Mouse (Mus musculus) neural tube, embryonic 12.5 days (tissue): ENCODE measurements around the gene Pex7. TPM values are rescaled to one million over a fixed set of nuclear protein-coding genes. Genes with fewer than 3 reads are reported as not detected.

Source experiments
- ATAC-seq: fragments of 200-750 bp; cut with Nextera tagmentation; 2 replicates; pipeline ENCODE4 v1.8.0; 2017; ENCODE audit warnings: low read depth, mild to moderate bottlenecking, moderate TSS enrichment, moderate library complexity; ENCODE audit not compliant: low FRiP score
- H3K27ac ChIP-seq: fragments of 300-500 bp; sonication (generic); 2 replicates; pipeline ENCODE4 v1.5.1; 2016
- H3K27me3 ChIP-seq: fragments of 300-500 bp; sonication (generic); replicated peaks from 2 replicates; pipeline ENCODE4 v1.6.1; 2016; ENCODE audit warnings: mild to moderate bottlenecking
- H3K36me3 ChIP-seq: fragments of 300-500 bp; sonication (generic); 2 replicates; pipeline ENCODE4 v1.6.1; 2016; ENCODE audit warnings: mild to moderate bottlenecking
- H3K4me1 ChIP-seq: fragments of 300-500 bp; sonication (generic); 2 replicates; pipeline ENCODE4 v1.6.1; 2016
- H3K4me2 ChIP-seq: fragments of 300-500 bp; sonication (generic); replicated peaks from 2 replicates; pipeline ENCODE4 v1.6.1; 2016; ENCODE audit warnings: mild to moderate bottlenecking
- H3K4me3 ChIP-seq: fragments of 300-500 bp; sonication (generic); 2 replicates; pipeline ENCODE4 v1.5.1; 2016
- H3K9ac ChIP-seq: fragments of 300-500 bp; sonication (generic); 2 replicates; pipeline ENCODE4 v1.6.1; 2016; ENCODE audit warnings: mild to moderate bottlenecking
- H3K9me3 ChIP-seq: fragments of 300-500 bp; sonication (generic); 2 replicates; pipeline ENCODE4 v1.6.1; 2016; ENCODE audit warnings: mild to moderate bottlenecking
- WGBS: fragments of 180-500 bp; shearing (Covaris S2); methylation state at CpG from one replicate; pipeline ENCODE4 v1.1.7; 2016; 5-methylcytosine and 5-hydroxymethylcytosine counted together
- polyA plus RNA-seq: library from polyadenylated mRNA; unstranded; fragments of >200 nt; fragmentation: Nextera tagmentation; extraction: Ambion mirVana; gene quantifications from 2 replicates; pipeline ENCODE4 v1.2.1, GENCODE M21; 2016

Gene Pex7
- polyA plus RNA-seq, 1 experiment from 2014 or later: 26.4 TPM

DNA sequence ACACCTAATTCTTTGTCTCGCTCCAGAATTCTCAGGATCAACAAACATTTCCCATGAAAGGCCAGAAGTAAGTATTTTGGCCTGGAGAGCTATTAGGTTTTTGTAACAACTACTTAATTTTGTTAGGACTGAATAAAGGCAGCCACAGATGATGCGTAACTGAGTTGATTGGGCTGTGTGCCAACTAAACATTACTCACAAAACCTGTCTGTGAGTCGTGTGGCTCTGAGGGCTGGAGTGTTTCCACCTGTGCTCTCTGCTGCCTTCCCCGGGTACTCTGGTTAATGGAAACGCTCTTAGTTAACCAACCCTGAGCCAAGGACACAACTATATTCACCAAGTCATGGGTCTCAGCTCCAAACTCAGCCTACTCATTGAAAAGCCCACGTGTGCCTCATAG, 14.3 kb downstream of the Pex7 start:
- no peaks in the 10 kb centered on the region for H3K9me3 ChIP-seq
- peaks cover under 1% of the 10 kb centered on the region; the same call in 1 of the 2 replicates for H3K36me3 ChIP-seq
- 76% methylated on average over 6 of the region's 6 CpGs for WGBS
- no peaks in the 10 kb centered on the region for H3K27me3 ChIP-seq
- no peak overlapping the region for H3K4me3 ChIP-seq
- no peak for ATAC-seq
- no peaks in the 10 kb centered on the region for H3K4me1 ChIP-seq
- no peak overlapping the region for H3K4me2 ChIP-seq
- no peak overlapping the region for H3K9ac ChIP-seq
- H3K27ac ChIP-seq: no peak overlapping the region

DNA sequence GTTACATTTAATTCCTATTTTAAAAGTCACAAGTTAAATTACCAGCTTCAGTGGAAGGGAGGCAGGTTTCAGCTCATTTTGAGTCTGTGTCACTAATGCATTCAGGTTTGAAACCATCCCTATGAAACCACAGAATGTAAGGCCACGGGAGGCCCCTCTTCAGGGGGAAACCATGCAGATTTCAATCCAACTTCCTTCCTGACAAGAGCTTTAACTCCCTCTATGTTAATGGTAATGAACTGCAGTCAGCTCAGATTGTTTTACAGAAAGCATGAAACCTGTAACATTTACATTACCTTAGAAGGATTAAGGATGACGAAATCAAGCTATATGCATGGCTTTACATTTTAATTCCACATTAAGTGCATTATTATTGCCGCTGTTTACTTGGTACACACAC, 15.8 kb downstream of the Pex7 start:
- WGBS: 46% methylated on average over 3 of the region's 3 CpGs
- no peak for ATAC-seq
- no peak overlapping the region for H3K4me2 ChIP-seq

DNA sequence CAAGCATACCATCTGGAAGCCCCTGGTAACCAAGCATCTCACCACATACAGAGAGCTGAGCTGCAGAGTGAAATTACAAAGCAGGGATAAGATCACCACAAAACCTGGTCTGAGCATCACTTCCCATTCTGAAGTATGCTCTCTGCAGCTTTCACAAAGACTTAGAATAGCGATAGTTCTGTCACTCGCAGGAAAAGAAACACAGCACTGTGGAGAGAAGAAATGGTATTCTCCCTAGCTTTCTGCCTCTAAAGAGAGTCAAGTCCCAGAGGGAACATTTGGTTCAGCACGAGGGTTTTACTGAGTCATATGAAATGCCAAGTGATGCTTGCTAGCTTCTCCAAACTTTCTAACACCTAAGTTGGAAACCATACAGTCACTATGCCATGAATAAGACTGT, 17.6 kb downstream of the Pex7 start:
- ATAC-seq: no peak
- Histone ChIP-seq H3K27me3 (no peaks in the 10 kb centered on the region), H3K9me3 (no peaks in the 10 kb centered on the region), H3K9ac (no peak overlapping the region), H3K4me1 (no peaks in the 10 kb centered on the region), H3K4me3 (no peak overlapping the region), H3K36me3 (no peaks in the 10 kb centered on the region), H3K4me2 (no peak overlapping the region), H3K27ac (no peak overlapping the region)
- 86% methylated on average over 3 of the region's 3 CpGs for WGBS

More for the DNA sequence above, 15.8 kb downstream of the Pex7 start:
- no peak overlapping the region for H3K9ac ChIP-seq
- H3K9me3 ChIP-seq: no peaks in the 10 kb centered on the region
- H3K4me3 ChIP-seq: no peak overlapping the region
- H3K36me3 ChIP-seq: no peaks in the 10 kb centered on the region
- no peaks in the 10 kb centered on the region for H3K27me3 ChIP-seq
- H3K27ac ChIP-seq: no peak overlapping the region
- no peaks in the 10 kb centered on the region for H3K4me1 ChIP-seq

DNA sequence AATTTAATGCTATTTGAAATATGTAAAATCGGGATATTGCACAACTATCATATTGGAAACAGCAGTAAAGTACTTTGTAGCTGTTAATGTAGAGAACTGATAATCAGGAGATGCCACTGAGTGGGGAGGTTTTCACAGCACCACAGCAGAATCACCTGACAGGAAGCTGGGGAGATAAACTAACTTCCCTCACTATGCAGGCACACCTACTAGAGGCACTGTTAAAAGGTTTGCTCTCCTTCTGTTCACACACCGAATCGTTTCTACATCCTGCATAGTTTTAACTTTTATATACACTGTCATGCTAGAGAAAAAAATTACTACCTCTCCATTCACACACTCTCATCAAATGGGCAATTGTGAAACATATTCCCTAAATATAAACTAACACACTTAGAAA, 21.2 kb downstream of the Pex7 start:
- Histone ChIP-seq H3K27ac (no peak overlapping the region), H3K4me3 (no peak overlapping the region), H3K9me3 (no peaks in the 10 kb centered on the region), H3K36me3 (no peaks in the 10 kb centered on the region), H3K4me2 (no peak overlapping the region), H3K9ac (no peak overlapping the region), H3K27me3 (no peaks in the 10 kb centered on the region), H3K4me1 (no peaks in the 10 kb centered on the region)
- ATAC-seq: no peak
- WGBS: 95% methylated on average over 3 of the region's 3 CpGs

DNA sequence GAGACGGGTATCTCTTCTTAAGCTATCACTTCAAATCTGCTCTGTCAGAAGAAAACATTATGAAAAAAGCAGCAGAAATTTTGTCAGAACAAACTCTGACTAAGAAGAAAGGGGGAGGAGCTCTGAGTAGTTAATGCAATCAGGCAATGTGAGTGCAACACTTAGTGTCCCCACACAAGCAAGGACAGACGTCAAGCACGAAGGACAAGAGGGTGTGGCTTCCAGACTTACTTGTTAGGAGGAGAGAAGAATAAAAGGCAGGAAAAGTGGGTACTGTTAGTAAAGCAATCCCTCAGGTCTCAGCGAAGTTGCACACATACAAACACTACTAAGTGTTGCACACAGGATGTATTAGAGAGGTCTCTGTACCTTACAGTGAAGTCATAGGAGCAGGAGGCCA, 23.1 kb downstream of the Pex7 start:
- Histone ChIP-seq H3K4me1 (no peaks in the 10 kb centered on the region), H3K9me3 (no peaks in the 10 kb centered on the region), H3K27me3 (no peaks in the 10 kb centered on the region), H3K27ac (no peak overlapping the region), H3K36me3 (no peaks in the 10 kb centered on the region), H3K4me3 (no peak overlapping the region), H3K4me2 (no peak overlapping the region), H3K9ac (no peak overlapping the region)
- 73% methylated on average over 4 of the region's 4 CpGs for WGBS
- ATAC-seq: no peak

DNA sequence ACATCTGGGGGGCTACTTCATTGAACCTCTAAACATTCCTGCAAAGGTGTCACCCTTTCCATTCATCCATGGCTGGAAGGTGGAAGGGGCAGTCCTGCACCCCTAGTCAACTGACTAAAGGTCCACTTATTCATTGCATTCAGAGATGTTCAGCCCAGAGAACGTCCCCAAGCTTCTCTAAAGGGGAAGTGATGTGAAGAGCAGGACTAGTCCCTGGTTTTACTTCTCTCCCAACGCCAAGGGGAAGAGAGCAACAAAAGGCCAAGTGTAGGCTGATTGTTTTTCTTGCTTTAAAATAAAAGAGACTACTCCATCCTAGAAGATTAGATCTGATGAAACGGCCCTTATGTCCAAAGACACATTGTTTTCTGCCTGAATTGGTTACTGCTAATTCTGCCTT, 27.1 kb downstream of the Pex7 start:
- H3K9me3 ChIP-seq: no peaks in the 10 kb centered on the region
- 68% methylated on average over 3 of the region's 3 CpGs for WGBS
- H3K27me3 ChIP-seq: no peaks in the 10 kb centered on the region
- no peaks in the 10 kb centered on the region for H3K4me1 ChIP-seq
- H3K27ac ChIP-seq: no peak overlapping the region
- no peak overlapping the region for H3K4me3 ChIP-seq
- ATAC-seq: no peak
- H3K4me2 ChIP-seq: no peak overlapping the region
- no peaks in the 10 kb centered on the region for H3K36me3 ChIP-seq
- no peak overlapping the region for H3K9ac ChIP-seq

DNA sequence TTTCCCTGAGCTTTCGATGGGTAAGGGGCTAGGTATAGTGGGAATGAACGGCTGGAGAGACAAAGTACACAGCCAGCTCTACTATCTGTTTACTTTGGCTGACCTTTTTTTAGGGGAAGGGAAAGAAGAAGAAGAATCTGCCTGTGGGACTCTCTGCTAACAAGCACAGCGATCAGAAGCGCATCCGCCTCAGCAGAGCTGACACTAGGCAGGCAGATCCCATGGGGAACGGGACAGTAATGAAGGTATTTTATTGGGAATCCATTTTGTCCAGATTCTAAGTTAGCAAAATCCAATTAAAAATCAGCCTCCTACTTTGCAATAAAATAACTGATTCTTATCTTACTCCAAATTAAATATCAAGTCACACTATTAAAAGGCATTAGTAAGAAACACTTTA, 28.3 kb downstream of the Pex7 start:
- H3K27ac ChIP-seq: no peak overlapping the region
- no peaks in the 10 kb centered on the region for H3K36me3 ChIP-seq
- no peak overlapping the region for H3K4me3 ChIP-seq
- H3K9ac ChIP-seq: no peak overlapping the region
- no peak for ATAC-seq
- WGBS: 78% methylated on average over 6 of the region's 6 CpGs
- H3K9me3 ChIP-seq: no peaks in the 10 kb centered on the region
- H3K4me2 ChIP-seq: no peak overlapping the region
- H3K4me1 ChIP-seq: no peaks in the 10 kb centered on the region
- H3K27me3 ChIP-seq: no peaks in the 10 kb centered on the region

DNA sequence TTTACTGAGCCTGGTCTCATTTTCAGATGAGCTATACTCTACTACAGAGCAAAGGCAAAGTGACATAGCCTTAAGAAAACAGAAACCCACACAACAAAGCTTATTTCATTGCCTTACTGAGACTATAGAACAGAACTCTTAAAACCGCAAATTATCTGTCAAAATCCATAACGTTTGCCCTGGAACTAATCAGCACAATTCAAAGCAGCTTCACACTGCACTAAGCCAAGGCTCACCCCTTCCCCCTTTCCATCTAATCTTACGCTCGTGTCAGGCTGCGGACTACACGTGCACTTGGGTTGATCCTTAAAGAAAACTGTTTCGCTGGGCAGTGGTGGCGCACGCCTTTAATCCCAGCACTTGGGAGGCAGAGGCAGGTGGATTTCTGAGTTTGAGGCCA, 29.8 kb downstream of the Pex7 start:
- H3K36me3 ChIP-seq: no peaks in the 10 kb centered on the region
- 84% methylated on average over 9 of the region's 9 CpGs for WGBS

DNA sequence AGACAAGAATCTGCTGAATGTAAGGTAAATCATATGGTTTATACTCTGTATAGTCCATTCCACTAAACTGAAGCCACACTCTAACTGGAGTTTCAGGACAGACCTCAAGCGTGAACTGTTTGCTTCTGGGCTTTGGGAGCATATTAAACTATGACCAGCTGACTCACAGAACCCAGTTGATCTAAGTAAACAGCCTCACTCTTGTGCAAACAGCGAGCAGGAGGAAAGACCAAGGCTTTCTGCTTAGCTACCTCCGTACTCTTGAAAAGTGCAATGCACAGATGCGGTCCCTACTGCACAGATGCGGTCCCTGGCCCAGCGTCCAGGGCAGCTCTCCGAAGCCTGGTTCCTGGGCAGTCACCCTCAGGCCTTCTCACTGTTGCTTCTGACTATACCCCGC, 30.2 kb downstream of the Pex7 start:
- H3K9me3 ChIP-seq: no peaks in the 10 kb centered on the region
- H3K27ac ChIP-seq: no peak overlapping the region
- H3K4me1 ChIP-seq: no peaks in the 10 kb centered on the region
- ATAC-seq: no peak
- 89% methylated on average over 8 of the region's 8 CpGs for WGBS
- no peak overlapping the region for H3K4me3 ChIP-seq
- no peak overlapping the region for H3K4me2 ChIP-seq
- H3K9ac ChIP-seq: no peak overlapping the region
- H3K27me3 ChIP-seq: no peaks in the 10 kb centered on the region
- H3K36me3 ChIP-seq: no peaks in the 10 kb centered on the region

More for the DNA sequence above, 29.8 kb downstream of the Pex7 start:
- Histone ChIP-seq H3K9ac (no peak overlapping the region), H3K27me3 (no peaks in the 10 kb centered on the region), H3K4me1 (no peaks in the 10 kb centered on the region), H3K4me2 (no peak overlapping the region), H3K9me3 (no peaks in the 10 kb centered on the region), H3K4me3 (no peak overlapping the region), H3K27ac (no peak overlapping the region)
- no peak for ATAC-seq

DNA sequence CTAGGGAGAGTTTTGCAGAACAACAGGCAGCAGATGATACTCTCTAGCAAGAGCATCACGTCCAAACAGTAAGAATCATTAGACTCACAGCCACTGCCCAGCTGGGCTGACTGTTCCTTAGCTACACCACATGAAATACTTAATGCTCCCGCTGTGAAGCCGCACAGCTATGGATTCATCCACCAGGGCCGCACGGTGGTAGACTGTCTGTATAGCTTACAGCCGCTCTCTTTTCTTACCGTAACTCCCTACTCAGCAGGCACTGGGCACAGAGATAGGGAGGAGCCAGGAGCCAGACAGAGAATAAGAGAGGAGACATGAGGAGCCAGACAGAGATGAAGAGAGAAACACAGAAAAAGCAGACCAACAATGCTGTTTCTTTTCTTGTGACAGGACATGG, 30.8 kb downstream of the Pex7 start:
- H3K36me3 ChIP-seq: no peaks in the 10 kb centered on the region
- no peak overlapping the region for H3K27ac ChIP-seq
- no peak overlapping the region for H3K9ac ChIP-seq
- no peak for ATAC-seq
- H3K9me3 ChIP-seq: no peaks in the 10 kb centered on the region
- WGBS: 48% methylated on average over 7 of the region's 7 CpGs
- no peak overlapping the region for H3K4me2 ChIP-seq
- no peaks in the 10 kb centered on the region for H3K4me1 ChIP-seq
- H3K4me3 ChIP-seq: no peak overlapping the region
- H3K27me3 ChIP-seq: no peaks in the 10 kb centered on the region

DNA sequence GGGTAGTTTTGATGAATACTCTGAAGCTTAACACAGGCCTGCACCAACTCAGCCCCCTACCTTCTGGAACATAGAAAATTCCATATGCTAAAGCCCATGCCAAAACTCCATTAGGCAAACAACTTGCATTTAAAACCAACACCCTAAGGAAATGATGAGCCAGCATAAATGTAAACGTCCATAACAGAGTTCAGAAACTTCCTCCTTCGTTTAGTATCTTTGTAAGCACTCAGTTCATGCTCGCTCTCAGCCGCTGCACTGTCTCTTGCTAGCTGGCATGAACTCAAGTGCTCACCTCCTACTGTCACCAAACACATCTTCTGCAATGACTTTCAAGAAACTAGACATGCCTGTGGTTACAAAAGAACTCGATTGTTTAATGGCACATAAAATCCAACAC, 32.1 kb downstream of the Pex7 start:
- WGBS: 90% methylated on average over 5 of the region's 5 CpGs
- no peaks in the 10 kb centered on the region for H3K27me3 ChIP-seq
- H3K27ac ChIP-seq: no peak overlapping the region
- H3K4me1 ChIP-seq: no peaks in the 10 kb centered on the region
- no peak overlapping the region for H3K4me3 ChIP-seq
- H3K4me2 ChIP-seq: no peak overlapping the region
- no peaks in the 10 kb centered on the region for H3K9me3 ChIP-seq
- no peaks in the 10 kb centered on the region for H3K36me3 ChIP-seq
- no peak overlapping the region for H3K9ac ChIP-seq
- ATAC-seq: no peak

DNA sequence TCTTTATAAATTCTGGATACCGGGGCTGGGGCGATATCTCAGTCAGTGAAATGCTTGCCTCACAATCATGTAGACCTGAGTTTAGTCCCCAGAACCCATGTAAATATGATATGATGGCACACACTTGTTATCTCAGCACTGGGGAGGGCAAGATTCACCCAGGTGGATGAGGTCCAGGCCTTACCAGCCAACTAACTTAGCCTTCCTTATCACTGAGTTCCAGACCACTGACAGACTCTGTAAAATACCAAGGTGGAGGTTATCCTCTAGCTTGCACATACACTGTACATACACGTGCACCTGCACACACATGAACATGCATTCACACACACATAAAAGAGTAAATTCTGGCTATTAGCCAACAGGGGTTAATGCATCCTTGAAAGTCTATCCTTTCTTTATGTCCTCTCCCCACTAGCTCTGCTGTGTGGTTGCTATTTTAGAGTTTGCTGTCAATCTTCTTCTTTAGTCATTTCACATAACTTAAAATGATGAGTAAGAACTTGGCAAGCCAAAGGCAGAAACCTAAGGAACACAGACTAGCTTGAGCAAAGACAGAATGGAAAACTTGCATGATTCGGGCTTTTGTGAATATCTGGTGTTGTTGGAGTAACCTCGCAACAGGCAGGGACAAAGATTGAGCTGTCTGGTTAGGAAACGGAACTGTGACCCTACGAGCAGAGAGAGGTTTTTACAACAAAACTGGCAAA, 51.7 kb downstream of the Pex7 start:
- H3K27ac ChIP-seq: no peak overlapping the region
- WGBS: 93% methylated on average over 7 of the region's 7 CpGs
- H3K27me3 ChIP-seq: peaks cover 20% of the 10 kb centered on the region
- H3K9ac ChIP-seq: no peak overlapping the region
- no peak overlapping the region for H3K4me3 ChIP-seq
- peaks cover 13% of the 10 kb centered on the region for H3K4me1 ChIP-seq
- no peaks in the 10 kb centered on the region for H3K36me3 ChIP-seq
- no peak for ATAC-seq
- H3K4me2 ChIP-seq: no peak overlapping the region
- H3K9me3 ChIP-seq: no peaks in the 10 kb centered on the region

DNA sequence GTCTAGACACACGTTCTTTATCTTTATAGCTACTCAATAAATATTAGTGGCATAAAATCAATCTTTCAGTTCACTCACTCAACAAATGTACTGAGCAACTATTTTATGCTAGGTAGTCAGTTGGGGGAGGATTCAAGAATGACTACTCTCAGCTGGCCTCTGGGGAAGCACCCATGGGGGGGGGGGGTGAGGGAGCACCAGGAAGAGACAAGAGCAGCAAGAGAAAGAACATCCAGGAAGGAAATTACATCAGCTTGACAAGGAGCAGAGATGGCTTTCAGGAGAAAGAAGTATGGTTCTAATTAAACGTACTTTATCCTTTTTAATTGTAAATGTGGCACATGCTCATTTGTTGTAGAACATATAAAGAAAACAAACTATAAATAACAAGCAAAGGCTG, 53.9 kb downstream of the Pex7 start:
- WGBS: 76% methylated on average over 2 of the region's 2 CpGs
- ATAC-seq: no peak
- H3K27ac ChIP-seq: no peak overlapping the region
- H3K9me3 ChIP-seq: no peaks in the 10 kb centered on the region
- peaks cover 30% of the 10 kb centered on the region for H3K4me1 ChIP-seq
- no peak overlapping the region for H3K9ac ChIP-seq
- H3K4me2 ChIP-seq: no peak overlapping the region
- no peaks in the 10 kb centered on the region for H3K36me3 ChIP-seq
- H3K4me3 ChIP-seq: no peak overlapping the region
- peaks cover 42% of the 10 kb centered on the region for H3K27me3 ChIP-seq
